Mouse (Mus musculus) CH12F3 (cell line): ENCODE measurements around the gene Fpr1.
"Not testable (repeated sequence)": the region's sequence is repeated elsewhere in the genome, so short reads cannot be mapped to it uniquely, and the experiment has no call there.

Experiments used
- in situ Hi-C: fragments of 300-500 bp; cut with MboI; formaldehyde crosslinking; loops from 2 replicates; pipeline ENCODE4 v1.14.3; 2020; ENCODE audit warnings: low sequenced_read_pairs

The Fpr1 gene

DNA sequence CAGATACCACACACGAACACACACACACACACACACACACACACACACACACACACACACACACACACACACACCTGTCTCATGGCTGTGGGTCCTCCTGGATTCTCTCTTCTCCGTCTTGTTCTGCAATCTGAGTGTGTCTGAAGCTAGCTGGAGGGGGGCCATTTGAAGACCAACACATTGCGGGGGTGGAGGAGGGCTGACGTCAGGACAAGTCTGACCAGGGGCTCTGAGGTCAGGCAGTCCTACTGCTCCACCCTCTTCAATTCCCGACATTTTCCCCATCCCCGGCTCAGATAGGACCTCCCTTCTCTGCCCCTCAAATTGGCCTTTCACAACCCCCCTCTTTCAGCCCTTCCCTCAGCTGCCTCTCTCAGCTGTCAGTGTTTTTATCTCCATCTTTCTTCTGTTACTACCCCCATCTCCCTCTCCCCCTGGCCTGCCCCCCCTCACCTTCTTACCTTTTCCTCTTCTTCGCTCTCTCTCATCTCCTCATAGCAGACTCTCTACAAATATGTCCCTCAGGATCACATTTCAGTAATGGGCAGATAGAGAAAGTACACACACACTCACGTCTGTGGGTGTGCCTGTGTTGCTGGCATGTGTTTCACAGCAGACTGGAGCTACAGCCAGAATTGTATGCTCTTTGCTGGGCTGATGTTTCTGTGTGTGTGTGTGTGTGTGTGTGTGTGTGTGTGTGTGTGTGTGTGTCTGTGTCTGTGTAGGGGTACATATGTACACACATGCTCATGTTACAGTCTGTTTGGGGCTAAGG is 28.5 kb downstream of the Fpr1 start, which contains the start of gene Has1:
Gene Has1, minus strand, starts transcription at position 142 of the 775 bp plus-strand sequence.
- in situ Hi-C loops: no loop called here

DNA sequence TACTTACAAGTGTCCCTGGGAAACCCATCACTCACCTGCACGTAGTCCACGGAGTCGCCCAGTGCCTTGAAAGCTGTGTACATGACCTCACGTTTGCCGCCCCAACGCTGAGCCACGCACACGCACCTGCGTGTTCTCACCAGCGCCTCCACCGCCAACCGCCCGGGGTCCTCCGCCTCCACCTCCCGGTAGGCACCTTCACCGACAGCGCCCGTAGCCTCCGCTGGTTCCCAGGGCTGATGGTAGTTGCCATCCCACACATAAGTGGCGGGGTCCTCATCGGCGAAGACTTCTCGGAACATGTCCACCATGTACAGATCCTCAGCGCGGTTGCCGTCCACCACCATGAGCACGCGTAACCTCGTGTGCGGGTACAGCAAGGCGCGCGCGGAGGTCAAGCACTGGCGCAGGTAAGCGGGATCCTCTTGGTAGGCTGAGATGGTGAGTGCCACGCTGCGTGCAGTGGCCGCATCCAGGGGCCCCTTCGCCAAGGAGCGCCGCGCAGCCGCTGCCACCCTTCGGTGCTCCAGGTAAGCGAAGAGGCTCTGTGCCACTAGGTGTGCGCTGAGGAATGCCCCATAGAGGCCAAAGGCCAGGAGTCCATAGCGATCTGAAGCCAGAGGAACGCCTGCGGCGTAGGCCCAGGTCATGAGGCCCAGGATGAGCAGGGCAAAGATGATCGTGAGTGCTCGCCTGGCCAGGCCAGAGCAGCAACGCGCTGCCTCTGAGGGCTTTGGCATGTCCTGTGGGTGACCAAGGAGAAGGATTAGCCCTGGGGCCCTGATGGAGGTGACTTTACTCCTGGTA is 33.6 kb downstream of the Fpr1 start:
- in situ Hi-C loops: no loop called here

DNA sequence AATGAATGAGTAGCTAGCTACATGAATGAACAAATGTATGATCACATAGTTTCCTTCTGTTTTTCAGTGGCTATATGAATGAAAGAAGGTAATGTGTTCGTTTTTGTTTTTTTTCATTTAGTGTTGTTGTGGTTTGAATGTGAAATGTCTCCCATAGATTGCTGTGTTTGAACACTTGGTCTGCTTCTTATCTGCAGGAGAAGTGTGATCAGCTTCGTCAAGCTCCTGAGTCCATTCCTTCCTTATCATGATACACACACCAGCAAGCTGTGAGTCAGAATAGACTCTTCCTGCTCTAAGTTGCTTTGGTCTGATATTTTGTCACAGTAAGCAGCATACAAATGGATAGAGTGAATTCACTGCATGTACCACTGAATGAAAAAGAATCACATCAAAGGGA is 34.8 kb downstream of the Fpr1 start:
- in situ Hi-C loops: no loop called here

DNA sequence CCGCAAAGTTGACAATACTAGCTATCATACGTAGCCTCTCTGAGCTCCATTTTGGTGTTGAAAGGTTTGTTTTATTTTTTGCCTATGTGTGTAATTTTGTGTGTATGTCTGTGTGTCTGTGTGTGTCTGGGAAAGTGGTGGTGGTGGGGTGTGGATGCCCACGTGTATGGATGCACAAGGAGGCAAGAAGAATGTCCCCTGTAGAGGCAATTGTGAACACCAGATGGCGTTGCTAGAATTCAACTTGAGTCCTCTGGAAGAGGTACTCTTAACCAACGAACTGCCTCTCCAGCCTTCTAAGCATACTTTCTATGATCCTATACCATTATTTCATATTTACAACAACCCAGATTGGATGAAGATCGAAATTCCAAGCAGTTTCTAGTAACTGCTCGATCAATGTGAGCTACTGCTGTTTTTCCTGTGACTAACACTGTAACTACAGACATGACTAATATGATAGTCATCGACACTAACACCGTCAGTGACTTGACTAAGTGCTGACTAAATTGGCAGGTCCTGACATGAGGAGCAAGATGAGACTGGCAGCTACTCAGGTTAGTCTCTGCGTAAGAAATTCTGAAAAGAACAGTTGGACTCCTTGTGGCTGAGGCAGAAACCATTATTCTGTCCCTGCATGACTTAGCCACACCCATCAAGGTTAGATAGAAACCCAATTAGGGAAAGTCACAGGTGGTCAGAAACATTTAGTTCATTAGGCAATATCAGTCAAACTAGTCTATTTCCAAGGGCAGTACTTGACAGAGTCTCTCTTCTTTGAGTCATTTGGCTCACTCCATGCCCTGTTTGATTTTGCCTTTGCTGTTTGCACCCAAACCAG is 38.3 kb downstream of the Fpr1 start:
- in situ Hi-C loops: no loop called here

DNA sequence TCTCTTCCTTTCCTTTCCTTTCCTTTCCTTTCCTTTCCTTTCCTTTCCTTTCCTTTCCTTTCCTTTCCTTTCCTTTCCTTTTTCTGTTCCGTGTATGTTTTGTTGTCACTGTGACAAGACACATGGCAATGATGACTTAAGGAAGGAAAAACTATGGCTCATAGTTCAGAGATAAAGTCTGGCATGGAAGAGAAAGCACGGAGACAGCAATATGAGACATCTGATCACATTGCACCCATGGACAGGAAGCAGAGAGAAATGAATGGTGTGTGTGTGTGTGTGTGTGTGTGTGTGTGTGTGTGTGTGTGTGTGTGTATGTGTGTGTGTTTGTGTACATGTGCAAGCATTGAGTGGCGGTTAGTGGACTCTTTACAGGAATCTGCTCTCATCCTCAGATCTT is 39.1 kb downstream of the Fpr1 start:
- in situ Hi-C loops: not testable (repeated sequence)

DNA sequence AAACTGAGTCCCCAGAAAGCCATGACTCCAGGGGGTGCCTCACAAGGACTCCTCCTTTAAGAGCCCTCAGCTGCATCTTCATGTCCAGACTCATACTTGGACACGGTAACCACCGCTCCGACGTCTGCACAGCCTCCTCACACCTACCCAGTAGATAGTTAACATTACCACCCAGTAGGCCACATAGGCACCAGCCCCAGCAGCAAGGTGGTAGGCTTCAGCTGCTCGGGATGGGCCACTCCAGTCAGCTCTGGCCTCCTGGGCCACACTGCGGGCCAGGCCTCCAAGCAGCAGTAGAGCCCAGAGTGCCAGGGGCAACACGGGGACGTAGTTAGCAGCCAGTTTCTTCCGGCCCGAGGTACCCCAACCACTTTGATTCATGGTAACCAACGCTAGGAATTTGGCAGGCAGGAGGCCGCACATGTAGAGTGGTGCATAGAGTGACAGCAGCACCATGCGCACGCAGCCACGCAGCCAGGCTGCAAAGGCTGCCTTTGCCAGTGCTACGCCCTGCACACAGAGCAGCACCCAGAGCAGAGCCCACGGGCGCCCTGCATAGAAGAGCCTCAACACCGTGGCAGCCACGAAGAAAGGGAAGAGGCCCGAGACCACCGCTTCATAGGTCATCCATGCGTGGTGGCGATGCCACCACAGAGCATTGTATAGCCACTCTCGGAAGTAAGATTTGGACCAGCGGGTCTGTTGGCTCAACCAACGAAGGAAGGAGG is 40.0 kb downstream of the Fpr1 start:
- in situ Hi-C loops: no loop called here

DNA sequence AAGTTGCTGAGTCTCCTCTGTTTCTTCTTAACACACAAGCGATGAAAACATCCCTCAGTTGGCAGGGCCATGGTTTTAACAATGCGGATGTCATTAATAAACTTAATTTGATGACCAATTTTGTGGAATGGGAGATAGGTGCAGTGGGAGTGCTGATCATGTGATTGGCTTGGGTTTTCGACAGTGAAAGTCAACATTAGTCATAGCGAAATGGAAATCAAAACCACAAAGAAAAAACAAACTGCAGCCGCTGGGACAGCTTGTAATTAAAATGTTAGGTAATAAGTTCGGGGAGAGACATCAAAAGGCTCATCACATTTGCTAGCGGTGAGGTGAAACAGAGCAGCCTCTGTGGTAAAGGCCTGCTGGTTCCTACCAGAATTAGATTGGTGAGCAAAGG is 42.9 kb downstream of the Fpr1 start:
- in situ Hi-C loops: no loop called here

DNA sequence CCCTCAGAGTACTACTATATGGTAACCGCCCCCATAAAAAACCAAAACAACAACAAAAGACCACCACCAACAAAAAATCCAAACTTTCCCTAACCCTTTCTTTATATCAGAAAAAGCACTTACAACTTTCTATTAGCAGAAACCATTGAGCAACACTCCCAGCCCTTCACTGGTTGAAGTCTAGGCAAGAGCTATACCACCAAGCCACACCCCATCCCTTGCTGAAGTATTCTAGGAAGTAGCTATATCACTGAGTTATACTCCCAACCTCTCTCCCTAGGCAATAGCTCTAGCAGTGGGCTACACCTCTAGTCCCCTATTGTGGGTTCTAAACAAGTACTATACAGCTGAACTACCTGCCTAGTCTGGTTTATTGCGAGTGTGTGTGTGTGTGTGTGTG is 44.5 kb downstream of the Fpr1 start:
- in situ Hi-C loops: no loop called here

DNA sequence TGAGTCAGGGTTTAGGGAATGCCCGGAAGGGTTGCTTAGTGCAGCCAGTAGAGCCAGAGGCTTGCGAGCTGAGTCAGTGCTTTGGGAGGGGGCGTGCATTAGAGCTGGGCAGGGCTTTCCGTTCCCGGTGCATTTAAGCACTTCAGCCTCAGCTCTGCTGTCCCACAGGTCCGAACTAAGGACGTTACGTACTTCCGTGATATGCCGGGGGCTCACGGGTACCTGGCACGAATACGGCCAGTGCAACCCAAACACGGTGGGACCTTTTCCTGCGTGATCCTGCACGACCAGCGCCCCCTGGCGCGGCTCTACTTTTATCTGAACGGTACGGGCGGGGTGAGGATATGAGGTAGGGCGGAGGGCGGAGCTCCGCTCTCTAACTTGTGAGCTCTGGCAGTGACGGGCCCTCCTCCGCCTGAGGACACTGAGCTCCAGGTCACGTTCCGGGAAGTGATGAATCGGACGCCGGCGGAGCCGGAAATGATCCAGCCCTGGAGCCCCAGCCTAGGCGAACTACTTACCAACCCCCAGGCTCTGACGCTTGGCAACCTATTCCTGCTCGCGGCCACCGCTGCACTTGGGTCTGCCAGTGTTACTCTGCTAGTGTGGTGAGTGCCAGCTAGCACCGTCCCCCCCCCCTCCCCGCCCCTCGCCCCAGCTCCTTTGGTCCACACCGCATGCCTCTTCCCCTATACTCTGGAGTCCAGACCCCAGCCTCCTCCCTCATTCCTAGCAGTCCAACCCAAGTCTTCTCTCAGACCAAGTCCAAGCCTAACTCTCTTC is 45.6 kb downstream of the Fpr1 start:
- in situ Hi-C loops: no loop called here

DNA sequence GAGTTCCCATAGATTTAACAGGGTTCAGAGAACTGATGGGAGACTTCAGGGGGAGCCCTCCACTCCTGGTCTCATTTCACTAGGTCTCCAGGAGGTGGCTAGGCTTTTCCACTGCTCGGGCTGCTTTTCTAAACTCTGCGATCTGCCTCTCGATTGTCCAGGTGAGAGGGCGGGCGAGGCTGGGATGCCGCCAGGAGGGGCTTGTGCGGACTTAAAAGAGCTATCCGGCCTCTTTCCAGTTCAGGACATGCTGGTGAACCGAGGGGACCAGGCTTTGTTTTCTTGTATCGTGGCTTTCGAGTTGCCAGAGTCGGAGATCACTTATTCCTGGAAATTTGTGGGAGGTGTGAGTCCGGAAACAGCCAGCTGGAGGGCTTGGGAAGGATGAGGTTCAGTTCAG is 46.3 kb downstream of the Fpr1 start:
- in situ Hi-C loops: no loop called here

DNA sequence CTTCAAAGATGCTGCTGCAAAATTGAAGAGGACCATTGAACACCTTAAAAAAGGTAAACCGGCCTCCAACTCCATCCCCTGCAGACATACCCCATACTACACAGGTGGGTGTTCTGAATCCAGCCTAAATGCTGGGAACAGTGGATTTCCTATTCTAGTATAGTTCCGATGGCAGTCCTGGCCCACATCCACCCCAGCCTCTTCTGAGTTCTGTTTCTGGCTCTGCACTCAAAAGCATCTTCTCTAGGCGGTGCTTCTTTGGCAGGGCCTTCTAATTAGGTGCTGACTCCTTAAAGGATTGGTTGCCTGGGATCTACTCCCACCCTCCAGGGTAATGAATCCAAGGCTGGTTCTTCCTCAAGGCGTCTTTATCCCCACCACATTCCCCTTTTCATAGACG is 47.6 kb downstream of the Fpr1 start:
- in situ Hi-C loops: no loop called here

DNA sequence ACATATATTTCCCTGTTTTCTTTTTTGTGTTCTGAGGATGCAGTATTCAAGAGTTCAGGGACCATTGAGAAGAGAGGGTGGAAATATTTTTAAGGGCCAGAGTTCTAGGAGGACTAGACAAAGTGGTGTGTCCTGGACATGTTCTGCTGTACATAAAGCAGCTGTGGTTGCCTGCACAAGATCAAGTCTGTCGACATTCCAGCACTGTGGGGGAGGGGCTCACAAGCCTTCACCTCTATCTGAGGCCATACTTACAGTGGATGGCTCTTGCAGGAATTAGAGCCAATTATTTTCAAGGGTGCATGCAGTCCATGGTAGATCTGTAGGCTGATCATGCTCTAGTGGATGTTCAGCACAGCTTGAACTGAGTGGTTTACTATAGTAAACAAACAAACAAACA is 48.8 kb downstream of the Fpr1 start:
- in situ Hi-C loops: no loop called here

DNA sequence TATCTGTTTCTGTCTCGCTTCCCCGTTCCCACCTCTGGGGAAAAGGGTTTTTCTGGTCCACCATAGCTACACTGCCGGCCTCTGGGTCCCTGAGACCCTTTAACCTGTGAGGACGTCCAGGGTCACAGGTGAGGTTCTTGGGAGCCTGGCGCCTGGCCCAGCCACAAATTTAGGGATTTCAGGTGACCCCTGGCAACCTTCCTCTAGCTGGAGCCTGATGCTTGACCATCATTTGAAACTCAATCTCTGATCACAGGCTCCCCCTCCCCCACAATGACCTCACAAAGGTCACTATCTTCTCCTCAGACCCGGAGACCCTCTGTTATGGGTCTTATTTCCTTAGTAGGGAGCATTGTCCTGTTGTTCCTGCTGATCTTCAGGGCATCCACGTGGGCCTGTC is 53.0 kb downstream of the Fpr1 start:
- in situ Hi-C loops: no loop called here

DNA sequence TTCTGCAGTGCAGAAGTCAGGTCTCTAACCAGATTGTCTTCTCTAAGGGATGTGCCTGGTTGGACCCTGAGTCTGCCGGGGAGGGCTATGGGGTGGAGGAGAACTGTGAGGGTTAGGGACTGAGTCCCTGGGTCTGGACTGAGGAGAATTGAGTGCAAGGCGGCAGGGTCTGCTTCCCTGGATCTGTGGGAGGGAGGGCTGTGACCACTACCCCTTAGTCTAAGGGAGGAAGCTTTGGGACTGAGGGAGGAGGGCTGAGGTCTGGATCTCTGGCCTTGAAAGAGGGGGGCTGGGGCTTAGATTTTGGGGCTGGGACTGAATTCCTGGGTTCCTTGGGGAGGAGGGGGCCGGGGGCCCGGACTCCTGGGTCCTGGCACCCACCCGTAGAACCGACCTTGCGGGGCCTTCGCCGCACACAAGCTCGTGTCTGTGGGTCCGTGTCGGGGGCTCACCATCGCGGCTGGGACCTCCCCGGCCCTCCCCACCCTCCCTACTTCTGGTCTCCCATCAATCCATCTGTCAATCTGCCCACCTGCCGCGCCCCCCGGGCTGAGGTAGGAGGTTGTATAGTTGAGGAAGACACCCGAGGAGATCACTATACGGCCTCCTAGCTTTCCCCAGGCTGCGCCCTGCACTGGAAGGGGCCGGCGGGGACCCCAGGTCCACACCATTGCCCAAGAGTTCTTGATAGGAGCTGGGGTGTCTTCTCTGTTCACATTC is 53.8 kb downstream of the Fpr1 start:
- in situ Hi-C loops: no loop called here

DNA sequence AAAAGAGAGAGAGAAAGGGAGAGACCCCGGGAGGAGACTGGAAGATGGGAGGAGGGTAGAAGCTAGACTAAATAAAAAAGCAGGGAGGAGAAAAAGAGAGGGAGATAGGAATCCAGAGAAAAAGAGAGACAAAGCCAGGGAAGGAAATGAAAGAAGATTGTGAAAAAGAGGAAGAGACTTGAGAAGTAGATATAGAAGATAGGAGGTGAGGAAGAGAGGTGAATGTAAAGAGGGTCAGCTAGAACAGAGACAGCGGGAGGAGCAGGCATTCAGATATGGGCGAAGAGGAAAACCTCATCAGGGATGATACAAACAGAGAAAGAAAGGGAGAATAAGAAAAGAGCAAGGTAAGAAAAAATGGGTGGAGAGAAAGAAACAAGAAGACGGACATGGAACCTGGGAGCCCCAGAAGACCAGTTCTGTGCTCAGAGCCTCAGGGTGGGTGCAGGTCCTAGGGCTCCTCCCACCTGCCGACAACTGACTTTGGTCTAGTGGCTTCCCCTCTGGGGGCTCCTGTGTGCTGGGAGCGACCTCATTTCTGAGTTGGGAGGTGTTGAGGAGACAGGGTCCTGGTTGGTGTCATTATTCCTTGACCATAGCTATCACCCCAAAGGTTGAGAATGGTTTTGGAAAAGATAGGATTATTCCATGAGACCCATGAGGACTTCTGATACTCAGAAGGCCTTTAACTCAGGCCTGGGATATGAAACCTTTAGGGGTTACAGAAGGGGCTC is 54.5 kb downstream of the Fpr1 start:
- in situ Hi-C loops: no loop called here

DNA sequence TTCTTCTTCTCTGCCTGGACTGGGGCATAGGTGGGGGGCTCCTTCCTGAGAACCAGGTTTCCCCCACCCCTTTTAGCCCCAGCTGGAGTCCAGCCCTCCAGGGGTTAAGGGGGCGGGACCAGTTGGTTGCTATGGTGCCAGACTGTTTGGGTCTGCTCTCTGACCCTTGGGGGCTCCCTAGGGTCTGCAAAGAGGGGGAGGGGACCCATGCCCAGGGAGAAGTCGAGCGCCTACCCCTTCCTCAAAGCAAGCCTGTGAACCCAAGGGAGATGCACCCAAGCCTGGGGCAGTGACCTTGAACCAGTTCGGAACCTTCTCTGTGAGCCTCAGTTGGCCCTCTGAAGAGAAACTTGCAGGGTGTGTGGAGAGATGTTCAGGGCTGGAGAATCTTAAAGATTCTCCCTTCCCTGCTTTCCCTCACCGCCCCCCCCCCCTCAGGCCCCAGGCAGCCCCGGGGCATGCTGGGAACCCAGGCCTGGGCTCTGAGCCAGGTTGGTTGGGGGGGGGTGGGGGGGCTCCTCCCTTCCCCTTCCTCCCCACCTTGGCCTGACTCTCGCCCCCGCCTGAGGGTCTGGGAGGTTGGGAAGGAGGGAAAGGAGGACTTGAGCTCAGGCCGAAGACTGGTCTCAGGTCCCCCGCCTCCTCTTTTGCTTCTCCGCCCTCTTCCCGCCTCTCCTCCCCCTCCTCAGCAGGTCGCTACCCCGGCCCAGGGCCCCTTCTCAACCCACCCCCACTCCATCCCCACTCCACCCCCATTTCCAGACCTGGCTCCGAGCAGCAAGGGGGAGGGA is 55.4 kb downstream of the Fpr1 start:
- in situ Hi-C loops: no loop called here

DNA sequence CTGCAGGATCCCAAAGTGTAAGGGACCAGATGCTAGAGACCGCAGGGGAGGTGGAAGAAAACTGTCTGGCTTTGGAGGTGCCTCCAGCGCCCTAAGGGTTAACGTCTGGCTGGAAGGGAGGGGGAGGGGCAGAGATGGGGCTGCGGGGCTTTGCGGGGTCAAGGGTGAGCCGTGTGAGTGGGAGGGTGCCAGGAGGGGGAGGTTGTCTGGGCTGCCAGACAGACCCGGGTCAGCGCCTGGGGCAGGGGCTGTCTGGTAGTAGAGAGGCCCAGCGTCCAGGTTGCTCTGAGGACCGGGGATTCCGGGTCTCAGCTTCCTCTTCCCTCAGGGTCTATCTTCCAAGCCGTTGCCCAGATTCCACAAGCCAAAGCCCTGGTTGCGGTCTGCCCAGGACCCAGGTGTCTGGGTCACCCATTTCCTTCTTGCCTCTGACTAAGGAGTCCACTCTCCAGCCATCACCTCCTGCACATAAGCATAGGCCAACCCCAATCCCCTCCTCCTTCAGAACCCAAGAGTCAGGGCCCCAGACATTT is 56.0 kb downstream of the Fpr1 start:
- in situ Hi-C loops: no loop called here
